Mouse (Mus musculus) T-helper 1 cell (primary cell): ENCODE measurements around the gene Gm5460.

Source experiments
- in situ Hi-C: fragments of 300-600 bp; cut with MboI, MseI; formaldehyde crosslinking; loops from one replicate; pipeline ENCODE4 v1.15.1; 2025; ENCODE audit warnings: high pct_unique_total_duplicates

Gene Gm5460

GRCm38 (mm10) chr14:34075346-34075745, 58.8 kb downstream of the Gm5460 start:
- in situ Hi-C loops = loop anchor here (5.0 to 10.0 kb wide), 2 partner anchors 322 to 499 kb away; no protein-coding TSS in a partner anchor

- in situ Hi-C loops = loop anchor here (5.0 to 10.0 kb wide), 2 partner anchors 320 to 498 kb away; no protein-coding TSS in a partner anchor
These were observed 60.7 kb downstream of the Gm5460 start for GRCm38 (mm10) chr14:34077222-34077621.

GRCm38 (mm10) chr14:34078293-34078692, 61.7 kb downstream of the Gm5460 start:
- in situ Hi-C loops = loop anchor here (5.0 to 10.0 kb wide), 2 partner anchors 319 to 497 kb away; no protein-coding TSS in a partner anchor

GRCm38 (mm10) chr14:34080321-34080997, 63.9 kb downstream of the Gm5460 start:
- in situ Hi-C loops = no loop called here

DNA sequence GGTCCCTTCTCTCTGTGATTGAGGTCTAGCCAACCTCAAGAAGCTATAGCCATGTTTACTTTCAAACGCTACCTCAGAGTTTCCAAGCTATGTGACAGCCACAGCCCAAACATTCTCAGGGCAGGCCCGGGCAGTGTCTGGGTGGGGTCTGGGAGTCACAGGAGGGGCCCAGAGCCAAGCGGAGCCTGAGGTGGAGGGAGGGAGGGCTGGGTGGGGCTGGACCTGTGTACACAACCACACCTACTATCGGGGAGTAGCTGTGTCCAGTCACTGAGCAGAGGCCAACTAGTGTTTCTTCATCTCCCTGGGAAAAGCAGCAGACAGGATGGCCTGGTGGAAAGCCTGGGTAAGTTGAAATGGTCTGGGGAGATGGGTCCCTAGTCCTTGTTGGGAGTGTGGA, 69.2 kb downstream of the Gm5460 start, which contains the start of gene Anxa8:
TSS of gene Anxa8 (plus strand) at position 251 of the 400 bp plus-strand sequence.
- in situ Hi-C loops = no loop called here

DNA sequence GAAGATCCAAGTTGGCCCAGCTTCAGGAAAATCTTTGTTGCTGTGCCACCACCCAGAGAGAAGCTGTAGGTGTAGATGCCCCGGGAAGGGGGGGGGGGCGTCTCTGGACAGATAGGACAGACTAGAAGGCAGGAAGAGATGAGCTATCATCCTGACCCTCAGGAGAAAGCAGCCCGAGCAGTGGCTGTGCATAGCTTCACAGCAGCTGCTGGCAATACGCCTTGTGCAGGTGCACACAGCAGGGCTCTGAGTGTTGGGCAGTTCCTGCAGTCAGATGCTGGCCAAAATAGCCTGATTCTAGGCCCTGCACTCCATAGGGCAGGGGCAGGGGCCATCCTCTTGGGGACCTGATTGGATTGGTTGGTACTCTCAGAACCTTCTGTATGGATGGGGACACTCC, 70.2 kb downstream of the Gm5460 start:
- in situ Hi-C loops = no loop called here

- in situ Hi-C loops = no loop called here
These were observed 71.4 kb downstream of the Gm5460 start for GRCm38 (mm10) chr14:34087856-34088398.

- in situ Hi-C loops = no loop called here
These were observed 73.2 kb downstream of the Gm5460 start for GRCm38 (mm10) chr14:34089796-34090195.

DNA sequence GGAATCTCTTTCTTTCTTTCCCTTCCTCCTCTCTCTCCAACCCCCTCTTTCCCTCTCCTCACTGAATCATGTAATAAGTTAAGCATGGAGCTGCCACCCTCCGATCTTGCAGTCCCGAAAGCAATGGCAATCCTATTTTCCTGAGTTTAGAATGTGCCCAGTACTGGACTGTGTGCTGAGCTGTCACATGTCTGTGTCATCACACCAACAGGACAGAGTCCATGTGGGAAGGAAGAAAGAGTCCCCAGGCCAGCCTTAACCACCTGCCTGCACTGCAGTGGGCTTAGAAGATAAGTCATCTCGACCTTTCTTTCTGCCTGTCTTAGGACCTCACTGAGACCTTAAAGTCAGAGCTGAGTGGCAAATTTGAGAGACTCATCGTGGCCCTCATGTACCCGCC, 74.9 kb downstream of the Gm5460 start:
- in situ Hi-C loops = no loop called here

GRCm38 (mm10) chr14:34092856-34093255, 76.3 kb downstream of the Gm5460 start:
- in situ Hi-C loops = no loop called here

DNA sequence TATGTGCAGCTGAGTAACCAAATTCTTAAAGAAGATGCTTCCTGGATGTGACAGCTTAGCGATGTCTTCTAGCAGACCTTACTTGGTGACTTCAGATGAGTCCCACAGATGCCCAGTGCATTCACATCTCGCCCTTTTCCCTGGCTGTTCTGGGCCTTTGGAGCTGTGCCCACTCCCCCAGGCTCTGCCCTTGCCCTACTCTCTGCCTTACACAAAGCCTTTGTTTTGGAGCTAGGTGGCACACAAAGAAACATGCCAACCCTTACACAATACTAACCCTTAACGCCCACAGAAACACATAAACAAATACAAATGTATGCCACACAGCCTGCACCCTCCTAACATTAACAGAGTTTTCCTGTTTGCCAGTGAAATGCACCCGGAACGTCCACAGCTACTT, 79.6 kb downstream of the Gm5460 start:
- in situ Hi-C loops = no loop called here
